Mouse (Mus musculus) urinary bladder, adult 18-20 months (tissue): ENCODE data around the gene Kank3.
A peak's percentile ranks its signal among the peaks of the same experiment; 100 is the strongest.
"Not testable (repeated sequence)": the region's sequence is repeated elsewhere in the genome, so short reads cannot be mapped to it uniquely, and the experiment has no call there.

Experiments
- DNase-seq, 2 experiments: peaks; one replicate each; pipeline ENCODE4 v3.0.0; 2022; ENCODE audit warnings: low spot score in 2 of 2, mixed read lengths in 2 of 2

The Kank3 gene

DNA sequence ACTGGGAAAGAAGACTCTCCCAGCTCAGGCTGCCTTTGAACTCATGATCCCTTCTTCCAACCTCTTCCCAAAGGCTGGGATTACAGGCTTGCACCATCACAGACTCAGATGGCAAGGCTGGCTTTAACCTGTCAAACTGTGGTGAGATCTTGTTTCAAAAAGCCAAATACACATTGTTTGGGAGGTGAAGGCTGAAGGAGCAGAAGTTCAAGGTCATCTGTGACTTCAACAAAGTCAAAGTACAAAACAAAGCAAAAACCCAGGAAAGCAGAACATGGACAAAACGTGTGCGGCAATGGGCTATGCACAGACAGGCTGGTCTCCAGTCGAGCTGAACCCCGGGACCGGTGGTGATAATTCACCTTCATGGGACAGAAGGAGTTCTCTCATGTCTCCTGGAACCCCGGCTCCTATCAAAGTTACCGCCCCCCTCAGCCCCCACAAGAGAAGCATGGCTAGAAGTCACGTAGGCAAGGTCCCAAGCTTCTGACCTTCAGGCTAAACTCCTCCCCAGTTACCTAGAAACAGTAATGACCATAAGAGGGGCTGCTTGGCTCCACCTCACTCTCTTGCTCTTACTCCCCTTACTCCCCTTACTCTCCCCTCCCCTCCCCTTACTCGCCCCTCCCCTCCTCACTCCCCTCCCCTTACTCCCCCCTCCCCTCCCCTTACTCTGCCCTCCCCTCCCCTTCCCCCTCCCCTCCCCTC, 3.0 kb upstream of the Kank3 start:
- no peak for DNase-seq

GRCm38 (mm10) chr17:33808192-33808591, 2.1 kb upstream of the Kank3 start:
- DNase-seq: no peak

DNA sequence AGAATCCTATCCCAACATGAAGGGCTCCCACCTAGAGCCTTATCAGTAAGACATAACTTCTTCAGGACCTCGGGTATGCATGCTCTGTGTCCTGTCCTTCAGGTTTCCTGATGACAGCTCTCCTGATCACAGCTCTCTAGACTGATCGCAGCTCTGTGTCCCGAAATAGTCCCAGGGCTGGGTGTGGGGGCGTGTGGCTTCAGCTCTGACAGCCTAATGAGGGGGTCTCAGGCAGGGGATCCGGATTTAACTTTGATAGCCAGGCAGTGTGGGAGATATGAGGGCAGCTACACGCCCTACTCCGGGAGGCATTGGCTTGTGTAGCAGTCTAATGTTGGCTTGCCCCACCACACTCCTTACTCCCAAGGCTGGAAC, 810 bp downstream of the Kank3 start:
- DNase-seq: no peak

DNA sequence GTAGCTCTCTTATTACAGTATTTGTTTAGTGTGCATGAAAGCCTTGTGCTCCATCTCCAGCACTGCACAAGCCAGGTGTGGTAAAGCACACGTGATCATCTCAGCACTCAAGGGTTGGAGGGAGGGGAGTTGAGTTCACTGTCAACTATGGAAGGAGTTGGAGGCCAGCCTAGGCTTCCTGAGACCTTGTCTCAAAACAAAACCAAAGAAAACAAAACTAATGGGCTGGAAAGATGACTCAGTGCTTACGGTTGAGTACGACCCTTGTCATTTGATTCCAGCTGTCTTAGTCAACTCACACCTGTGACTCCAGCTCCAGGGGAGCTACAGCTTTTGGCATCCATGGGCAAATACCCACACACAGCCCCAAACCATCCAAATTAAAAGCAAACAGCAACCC, 2.2 kb downstream of the Kank3 start:
- no peak for DNase-seq

GRCm38 (mm10) chr17:33812990-33813389, 2.7 kb downstream of the Kank3 start:
- no peak for DNase-seq

DNA sequence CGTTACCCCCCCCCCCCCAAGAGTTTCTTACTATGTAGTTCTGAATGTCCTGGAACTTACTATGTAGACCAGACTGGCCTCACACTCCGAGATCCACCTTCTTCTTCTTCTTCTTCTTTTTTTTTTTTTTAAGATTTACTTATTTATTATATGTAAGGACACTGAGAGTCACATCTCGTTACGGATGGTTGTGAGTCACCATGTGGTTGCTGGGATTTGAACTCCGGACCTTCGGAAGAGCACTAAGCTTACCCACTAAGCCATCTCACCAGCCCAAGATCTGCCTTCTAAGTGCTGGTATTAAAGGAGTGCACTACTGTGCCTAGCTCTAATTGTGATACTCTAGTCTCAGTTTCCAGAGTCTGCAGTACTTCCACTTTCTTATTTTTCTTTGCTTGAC, 5.1 kb downstream of the Kank3 start:
- no peak for DNase-seq

DNA sequence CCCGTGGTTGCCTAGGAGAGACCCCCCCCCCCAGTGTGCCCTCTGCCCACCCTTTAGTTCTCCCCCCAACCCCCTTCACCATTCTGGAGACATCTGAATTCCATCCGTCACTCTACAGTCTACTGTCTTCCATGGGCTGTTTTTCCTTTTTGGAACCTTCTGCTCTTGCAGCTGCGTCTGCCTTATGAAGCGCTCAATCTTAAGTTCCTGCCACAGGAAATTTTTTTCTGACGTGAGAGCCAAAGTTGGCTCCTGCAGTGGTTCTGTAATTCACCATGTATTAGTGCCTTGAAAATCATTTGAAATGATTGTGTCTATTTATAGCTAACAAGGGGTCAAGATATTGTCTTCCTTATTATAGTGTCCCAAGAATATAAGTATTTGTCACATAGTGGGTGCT, 6.3 kb downstream of the Kank3 start:
- DNase-seq: no peak

DNA sequence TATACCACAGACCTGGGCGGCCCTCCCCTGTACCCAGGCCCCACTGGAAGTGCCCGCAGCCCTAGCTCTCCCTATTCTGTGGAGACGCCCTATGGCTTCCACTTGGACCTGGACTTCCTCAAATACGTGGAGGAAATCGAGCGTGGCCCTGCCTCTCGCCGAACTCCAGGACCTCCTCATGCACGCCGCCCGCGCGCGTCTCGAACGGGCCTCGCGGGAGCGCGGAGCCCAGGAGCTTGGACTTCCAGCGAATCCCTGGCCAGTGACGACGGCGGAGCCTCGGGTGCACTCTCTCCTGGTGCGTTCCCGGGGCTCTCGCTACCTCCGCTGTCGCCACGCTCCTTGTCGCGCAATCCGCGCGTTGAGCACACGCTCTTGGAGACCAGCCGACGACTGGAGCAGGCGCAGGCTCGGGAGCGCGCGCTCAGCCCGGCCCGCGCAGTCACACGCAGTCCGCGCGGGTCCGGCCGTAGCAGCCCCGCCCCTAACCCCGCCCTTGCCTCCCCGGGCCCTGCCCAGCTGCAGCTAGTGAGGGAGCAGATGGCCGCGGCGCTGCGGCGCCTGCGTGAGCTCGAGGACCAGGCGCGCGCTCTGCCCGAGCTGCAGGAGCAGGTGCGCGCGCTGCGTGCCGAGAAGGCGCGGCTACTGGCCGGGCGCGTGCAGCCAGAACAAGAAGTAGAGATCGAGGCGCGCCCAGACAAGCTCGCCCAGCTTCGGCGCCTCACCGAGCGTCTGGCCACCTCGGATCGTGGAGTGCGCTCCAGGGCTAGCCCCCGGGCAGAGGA, 7.1 kb downstream of the Kank3 start:
- peak; percentile 85 to 90 for DNase-seq

GRCm38 (mm10) chr17:33817969-33818643, 7.8 kb downstream of the Kank3 start:
- no peak for DNase-seq

DNA sequence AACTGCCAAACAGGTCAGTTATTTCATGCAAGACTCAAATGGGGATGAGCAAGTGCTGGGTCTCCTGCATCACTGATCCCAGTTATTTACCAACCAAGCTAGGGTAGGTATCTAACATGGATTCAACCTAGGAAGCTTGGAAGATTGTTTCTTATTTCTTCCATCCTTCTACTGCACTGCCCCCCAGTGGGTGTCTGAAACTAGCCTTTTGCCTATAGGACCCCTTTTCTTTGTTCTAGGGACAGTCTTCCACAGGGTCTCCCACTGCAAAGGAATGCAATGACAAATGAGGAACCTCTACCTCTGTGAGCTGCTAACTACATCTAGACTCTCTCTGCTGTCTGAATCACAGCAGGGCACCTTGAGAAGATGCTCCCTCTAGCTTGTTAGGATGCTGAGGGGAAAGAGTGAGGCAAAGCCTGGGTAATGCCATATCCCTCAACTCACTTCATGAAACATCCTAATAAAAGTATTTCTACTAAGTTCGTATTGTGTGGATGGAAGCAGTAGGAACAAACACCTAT, 12.2 kb downstream of the Kank3 start:
- DNase-seq: no peak

GRCm38 (mm10) chr17:33823171-33823570, 12.9 kb downstream of the Kank3 start:
- DNase-seq: not testable (repeated sequence)

GRCm38 (mm10) chr17:33824084-33824996, 14.0 kb downstream of the Kank3 start, which contains the start of the genes Rps28 and Ndufa7:
Gene Rps28, minus strand, starts transcription at chr17:33824562.
Gene Ndufa7, plus strand, starts transcription at chr17:33824572.
- DNase-seq: peak; percentile 98 to 99

- DNase-seq: not testable (repeated sequence)
Observed at GRCm38 (mm10) chr17:33824997-33825330, 14.6 kb downstream of the Kank3 start.

- no peak for DNase-seq
Observed at GRCm38 (mm10) chr17:33825462-33825861, 15.1 kb downstream of the Kank3 start.

DNA sequence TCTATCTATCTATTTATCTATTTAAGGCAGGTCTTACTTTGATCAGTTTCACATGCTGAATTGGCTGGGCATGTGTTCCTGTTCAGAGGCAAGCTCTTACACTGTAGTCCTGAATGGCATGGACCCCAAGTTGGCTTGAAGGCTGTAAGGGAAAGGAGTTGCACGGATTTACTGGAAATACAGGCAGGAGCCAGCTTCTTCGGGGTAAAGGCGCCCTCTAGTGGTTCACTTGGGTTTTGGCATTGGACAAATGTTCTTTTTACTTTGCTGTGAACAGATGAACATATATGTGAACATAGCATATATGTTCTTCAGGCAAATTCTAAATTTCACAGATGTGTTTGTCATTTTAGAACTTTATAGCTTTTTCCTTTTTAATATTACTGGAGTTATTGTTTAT, 16.5 kb downstream of the Kank3 start:
- no peak for DNase-seq

DNA sequence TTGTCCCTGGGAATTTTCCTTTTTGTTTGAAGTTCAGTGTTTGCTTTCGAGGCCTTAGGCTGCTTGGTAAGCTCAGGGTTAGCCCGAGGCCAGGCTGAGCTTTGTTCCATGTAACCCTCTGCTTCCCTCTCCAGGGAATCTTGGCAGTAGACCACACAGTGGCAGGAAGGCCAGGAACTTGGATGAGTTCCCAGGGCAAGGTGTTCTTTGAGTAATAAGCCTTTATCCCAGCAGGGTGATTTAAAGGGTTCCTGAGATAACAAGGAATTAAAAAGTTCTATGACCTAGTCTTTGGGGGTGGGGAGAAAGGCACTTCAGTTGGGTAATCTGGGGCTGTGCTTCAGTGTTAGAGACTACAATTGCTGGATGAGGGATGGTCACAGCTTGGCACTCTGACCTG, 18.6 kb downstream of the Kank3 start:
- no peak for DNase-seq

GRCm38 (mm10) chr17:33829561-33829960, 19.2 kb downstream of the Kank3 start:
- no peak for DNase-seq

GRCm38 (mm10) chr17:33842966-33843795, 32.9 kb downstream of the Kank3 start, which contains the start of gene Cd320:
Gene Cd320, plus strand, starts transcription at chr17:33843091.
- DNase-seq: peak; percentile 83 to 93

GRCm38 (mm10) chr17:33844196-33844595, 33.9 kb downstream of the Kank3 start:
- DNase-seq: no peak

- DNase-seq: no peak
Observed at GRCm38 (mm10) chr17:33848139-33848538, 37.8 kb downstream of the Kank3 start.
